Mouse (Mus musculus) erythroid progenitor cell, adult 5-6 weeks (primary cell): ENCODE data around the gene Acads. TPM values are rescaled to one million over a fixed set of nuclear protein-coding genes. Genes with fewer than 3 reads are reported as not detected.
"Not testable (repeated sequence)": the region's sequence is repeated elsewhere in the genome, so short reads cannot be mapped to it uniquely, and the experiment has no call there.

Source experiments
- ATAC-seq: replicated peaks from 2 replicates; pipeline ENCODE4 v1.8.0; 2016; ENCODE audit warnings: moderate number of reproducible peaks, mild to moderate bottlenecking, moderate TSS enrichment, inconsistent platforms; ENCODE audit not compliant: poor library complexity, low FRiP score, severe bottlenecking
- total RNA-seq, 2 experiments: library from RNA; stranded (forward) in 1 of 2; stranded (reverse) in 1 of 2; fragments of 150-400 nt in 1 of 2; fragments of 186-747, 209-891 nt in 1 of 2; gene quantifications; 2 replicates each; pipeline versions ENCODE4 v1.2.3 to v1.2.4; 2015 to 2017; ENCODE audit warnings: low replicate concordance in 2 of 2

Acads gene
- total RNA-seq, 2 experiments from 2014 or later, result 4.2 to 8.0 TPM

- no peak for ATAC-seq
Observed at GRCm38 (mm10) chr5:115150991-115151390, 31.8 kb upstream of the Acads start.

DNA sequence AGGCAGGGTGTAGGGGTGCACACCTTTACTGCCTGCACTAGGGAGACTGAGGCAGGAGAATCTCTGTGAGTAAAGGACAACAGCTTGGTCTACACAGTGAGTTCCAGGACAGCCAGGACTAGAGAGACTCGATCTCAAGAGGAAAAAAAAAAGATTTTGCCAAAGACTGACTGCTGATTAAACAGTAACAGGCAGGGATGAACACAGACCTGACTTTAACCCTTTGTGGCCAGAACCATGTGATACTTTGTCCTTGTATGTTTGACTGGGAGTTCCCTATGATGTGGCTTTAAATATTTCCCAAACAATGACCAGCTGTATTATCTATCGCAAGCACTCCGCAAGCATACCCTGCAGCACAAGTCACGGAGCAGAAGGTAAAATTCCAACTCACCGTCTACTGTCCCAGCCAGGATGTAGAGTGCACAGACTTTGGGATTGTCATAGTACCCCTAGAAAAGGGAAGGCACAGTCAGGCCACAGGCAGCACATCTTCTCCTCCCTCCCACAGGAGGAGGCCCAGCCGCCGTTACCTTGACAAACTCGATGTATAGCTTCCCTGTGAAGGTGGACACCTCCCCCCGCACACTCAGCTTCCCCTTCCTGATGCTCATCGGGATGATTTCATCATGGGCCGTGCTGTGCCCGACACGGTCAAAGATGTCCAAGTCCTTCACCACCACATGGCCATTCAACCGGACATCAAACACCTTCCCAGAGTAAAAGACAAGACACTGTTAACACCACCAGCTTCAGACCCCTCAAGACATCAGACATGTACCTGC is 30.7 kb upstream of the Acads start:
- no peak for ATAC-seq

GRCm38 (mm10) chr5:115148872-115149271 is 29.7 kb upstream of the Acads start:
- ATAC-seq, result not testable (repeated sequence)

- ATAC-seq, result no peak
Observed at GRCm38 (mm10) chr5:115148378-115148777, 29.2 kb upstream of the Acads start.

- ATAC-seq, result no peak
Observed at GRCm38 (mm10) chr5:115147388-115147787, 28.2 kb upstream of the Acads start.

DNA sequence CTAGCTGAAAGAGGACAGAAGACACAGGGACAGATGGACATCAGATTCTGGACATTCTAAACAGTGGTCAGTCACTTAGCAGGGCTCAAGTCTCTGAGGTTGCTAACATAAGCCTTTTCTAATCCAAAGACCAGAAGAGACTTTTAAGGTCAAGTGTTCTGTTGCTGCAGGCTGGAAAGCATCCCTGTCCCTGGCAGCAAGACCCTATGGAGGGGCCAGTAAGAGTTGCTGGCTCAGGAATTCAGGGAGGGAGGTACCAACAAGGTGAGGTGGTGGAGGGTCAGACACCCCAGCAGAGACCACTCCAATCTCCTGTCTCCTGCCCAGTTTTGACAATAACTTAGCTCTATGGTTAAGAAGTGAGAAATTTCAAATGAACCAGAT is 27.6 kb upstream of the Acads start:
- no peak for ATAC-seq

DNA sequence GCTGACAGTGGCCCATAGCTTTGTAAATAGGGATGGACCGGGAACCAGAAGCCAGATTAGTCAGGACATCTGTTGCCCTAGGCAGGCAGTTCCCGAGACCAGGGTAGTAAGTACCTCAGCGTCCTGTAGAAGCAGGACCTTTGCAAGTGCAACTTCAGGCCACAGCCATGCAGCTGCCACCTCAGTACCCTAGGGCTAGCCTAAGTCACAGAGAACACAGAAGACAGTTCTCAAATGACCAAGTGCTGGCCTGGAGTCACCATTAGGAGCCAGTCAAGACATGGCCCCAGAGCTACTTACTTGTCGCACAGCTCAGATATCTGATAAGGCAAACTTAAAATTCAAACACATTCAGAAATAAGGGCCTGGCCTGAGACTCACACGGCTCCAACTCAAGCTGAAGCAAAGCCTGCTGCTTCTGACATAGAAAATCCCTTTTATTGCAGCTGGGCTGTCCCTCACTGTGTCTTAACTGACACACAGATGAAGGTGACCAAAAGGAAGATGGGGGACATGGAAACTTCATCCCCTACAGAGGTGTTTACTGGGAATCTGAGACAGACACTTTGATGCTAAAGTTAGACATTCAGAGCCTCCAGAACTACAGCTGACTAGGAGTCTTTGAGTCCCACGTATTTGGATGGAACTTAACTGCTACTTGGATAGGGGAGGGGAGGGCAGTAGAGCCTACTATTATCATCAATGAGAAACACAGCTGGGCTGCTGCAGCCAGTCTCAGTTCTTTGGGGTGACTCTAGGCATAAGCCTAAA is 27.0 kb upstream of the Acads start:
- no peak for ATAC-seq

DNA sequence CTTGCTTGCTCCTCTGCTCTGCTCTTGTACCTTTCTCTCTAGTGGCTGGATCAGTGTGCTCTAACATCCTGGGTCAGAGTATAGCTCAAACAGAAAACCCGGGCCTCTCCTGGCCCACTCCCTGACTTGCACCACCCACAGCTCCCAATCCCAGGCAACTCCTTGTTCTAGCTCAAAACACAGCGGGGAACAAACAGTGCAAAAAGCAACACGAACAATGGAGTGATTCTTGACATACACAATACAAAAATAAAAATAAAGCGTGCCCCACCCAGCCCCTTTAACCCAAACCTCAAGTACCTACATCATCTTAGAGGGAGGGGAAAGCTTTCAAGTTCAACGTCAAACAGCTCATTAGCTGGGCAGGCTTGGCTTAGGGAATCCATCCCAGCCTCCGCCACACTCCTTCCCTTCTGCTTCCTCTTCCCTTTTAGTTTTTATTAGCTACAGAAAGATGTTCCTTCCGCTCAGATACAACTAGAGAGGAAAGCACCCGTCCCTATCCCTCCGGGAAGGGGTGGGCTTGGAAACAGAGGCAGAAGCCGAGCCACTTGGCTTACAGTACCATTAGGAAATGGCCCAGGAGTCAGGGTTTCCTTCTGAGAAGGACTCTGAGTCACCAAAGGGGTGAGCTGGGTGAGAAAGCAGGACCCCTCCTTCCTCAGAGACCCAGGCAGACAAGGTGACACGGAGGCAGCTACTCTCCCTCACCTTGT is 26.3 kb upstream of the Acads start:
- ATAC-seq, result no peak

DNA sequence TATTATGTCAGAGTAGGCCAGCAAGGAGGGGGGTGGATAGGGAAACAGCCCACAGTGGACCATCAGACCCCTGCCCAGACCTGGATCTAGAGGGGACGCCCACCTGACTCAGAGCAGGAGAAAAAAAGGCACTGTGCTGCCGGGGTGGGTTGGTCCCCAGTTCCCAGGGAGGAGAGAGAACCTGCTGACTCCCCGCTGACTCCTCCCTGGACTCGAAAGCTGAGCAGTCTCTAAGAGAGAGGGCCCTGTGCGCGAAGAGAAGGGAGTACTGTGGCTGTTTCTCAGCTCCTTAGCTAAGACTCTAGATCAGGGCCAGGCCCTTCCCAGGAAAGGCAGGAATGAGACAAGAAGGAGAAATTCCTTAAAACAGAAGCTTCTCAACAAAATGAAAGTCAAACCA is 25.3 kb upstream of the Acads start:
- no peak for ATAC-seq

DNA sequence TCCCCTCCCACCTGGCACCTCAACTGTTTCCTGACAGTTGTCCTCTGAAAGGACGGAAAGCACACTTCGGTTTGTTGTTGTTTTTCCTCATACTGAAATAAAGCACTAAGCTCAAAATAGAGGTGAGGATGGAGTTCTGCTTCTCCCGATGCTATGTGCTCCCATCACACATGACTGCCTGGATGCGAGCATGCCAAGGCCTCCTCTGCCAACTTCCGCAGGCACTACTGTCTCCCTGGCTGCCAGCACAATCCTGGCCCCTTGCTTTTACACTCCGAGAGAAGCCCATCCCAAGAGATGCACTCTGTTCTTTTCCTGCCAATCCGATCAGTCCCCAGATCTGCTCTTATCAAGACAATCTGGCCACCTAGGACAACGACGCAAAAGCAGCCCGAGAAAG is 24.4 kb upstream of the Acads start:
- ATAC-seq, result no peak

GRCm38 (mm10) chr5:115142166-115142697 is 23.1 kb upstream of the Acads start:
- ATAC-seq, result no peak

- ATAC-seq, result no peak
Observed at GRCm38 (mm10) chr5:115140726-115141125, 21.6 kb upstream of the Acads start.

DNA sequence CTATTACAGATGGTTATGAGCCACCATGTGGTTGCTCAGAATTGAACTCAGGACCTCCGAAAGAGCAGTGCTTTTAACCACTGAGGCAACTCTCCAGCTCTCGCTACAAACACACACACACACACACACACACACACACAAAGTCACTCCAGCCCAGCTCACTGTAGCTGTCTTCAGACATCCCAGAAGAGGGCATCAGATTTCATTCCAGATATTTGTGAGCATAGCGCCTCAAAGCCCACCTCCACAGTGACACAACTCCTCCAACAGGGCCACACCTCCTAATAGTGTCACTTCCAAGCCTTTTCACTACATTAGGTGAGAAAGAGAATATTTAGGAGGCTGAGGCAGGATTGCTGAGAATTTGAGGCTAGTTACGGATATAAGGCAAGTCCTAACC is 20.0 kb upstream of the Acads start:
- no peak for ATAC-seq

- ATAC-seq, result peak; percentile 98
Observed at GRCm38 (mm10) chr5:115134234-115135165, 15.4 kb upstream of the Acads start, which contains the start of gene Unc119b. TSS of gene Unc119b (minus strand) at chr5:115134975.

DNA sequence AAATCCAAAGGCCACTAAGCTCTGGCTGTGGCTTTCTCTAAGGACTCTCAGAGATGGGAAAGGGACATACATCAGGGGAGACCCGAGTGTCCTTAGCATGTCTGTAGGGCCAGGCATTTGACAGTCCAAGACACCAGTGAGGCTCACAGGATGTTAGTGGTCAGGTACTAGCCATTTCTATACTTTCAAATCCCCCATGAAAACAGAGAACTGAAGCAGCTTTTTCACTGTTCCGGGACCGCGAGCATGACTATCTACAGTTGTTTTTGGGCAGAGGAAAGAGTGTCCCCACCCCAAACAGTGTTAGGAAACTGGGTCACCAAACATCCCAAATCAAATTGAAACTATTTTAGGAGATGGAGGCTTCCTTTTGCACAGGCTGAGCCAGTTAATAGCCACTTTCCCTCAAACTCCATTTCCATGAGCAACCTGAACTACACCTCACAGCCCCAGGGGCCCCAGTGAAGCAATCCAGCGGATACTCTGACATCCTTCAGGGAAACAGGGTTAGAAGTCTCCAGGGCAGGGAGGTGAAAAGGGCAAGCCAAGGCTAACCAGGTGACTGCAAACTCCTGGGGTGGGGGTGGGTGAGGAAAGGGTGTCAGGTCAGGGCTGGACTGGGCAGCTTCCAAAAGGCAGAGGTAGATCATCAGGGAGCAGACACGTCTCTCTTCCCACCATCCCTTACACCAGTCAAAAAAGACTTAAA is 14.4 kb upstream of the Acads start:
- ATAC-seq, result no peak

DNA sequence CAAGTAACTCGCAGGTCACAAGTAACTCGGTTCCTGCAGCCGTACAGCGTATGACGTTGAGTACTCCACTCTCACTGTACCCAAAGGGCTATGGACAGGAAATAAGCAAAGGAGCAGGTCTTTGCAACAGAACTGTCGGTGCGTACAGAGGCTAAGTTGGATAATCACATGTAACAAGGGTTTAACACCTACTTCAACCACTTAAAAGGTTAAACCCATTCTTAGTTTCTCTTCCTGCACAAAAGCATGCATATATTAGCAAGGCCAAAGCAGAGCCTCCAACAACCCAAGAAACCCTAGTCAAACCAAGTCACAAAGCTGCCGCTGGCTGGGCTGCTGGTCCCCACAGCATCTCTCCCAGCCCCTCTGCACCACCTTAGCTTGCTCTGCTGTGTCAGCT is 13.3 kb upstream of the Acads start:
- ATAC-seq, result no peak

DNA sequence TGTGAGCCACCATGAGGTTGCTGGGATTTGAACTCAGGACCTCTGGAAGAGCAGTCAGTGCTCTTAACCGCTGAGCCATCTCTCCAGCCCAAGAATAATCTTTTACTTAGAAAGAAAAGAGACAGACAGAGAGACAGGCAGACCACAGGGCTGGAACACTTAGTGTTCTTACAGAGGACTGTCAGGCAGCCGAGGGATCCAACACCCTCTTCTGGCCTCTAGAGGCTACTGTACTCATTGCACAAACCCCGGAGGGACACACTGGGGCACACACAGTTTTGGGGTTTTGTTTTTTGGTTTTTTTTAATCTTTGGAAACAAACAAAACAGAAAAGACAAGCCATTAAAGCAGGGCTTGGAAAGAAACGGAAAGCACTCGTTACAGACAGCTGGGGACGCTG is 10.2 kb upstream of the Acads start:
- no peak for ATAC-seq

- ATAC-seq, result no peak
Observed at GRCm38 (mm10) chr5:115127421-115128179, 8.5 kb upstream of the Acads start.
